Mouse (Mus musculus) midbrain, embryonic 12.5 days (tissue): ENCODE measurements around the gene Phpt1. TPM values are rescaled to one million over a fixed set of nuclear protein-coding genes. Genes with fewer than 3 reads are reported as not detected.

ENCODE experiments used
- ATAC-seq: fragments of 200-750 bp; cut with Nextera tagmentation; 2 replicates; pipeline ENCODE4 v1.8.0; 2017; ENCODE audit warnings: low read depth, moderate TSS enrichment, moderate library complexity; ENCODE audit not compliant: low FRiP score
- H3K27ac ChIP-seq: fragments of 300-500 bp; sonication (generic); replicated peaks from 2 replicates; pipeline ENCODE4 v1.5.1; 2016; ENCODE audit warnings: mild to moderate bottlenecking
- H3K27me3 ChIP-seq: fragments of 300-500 bp; sonication (generic); 2 replicates; pipeline ENCODE4 v1.6.1; 2016; ENCODE audit warnings: mild to moderate bottlenecking
- H3K36me3 ChIP-seq: fragments of 300-500 bp; sonication (generic); 2 replicates; pipeline ENCODE4 v1.6.1; 2016
- H3K4me1 ChIP-seq: fragments of 300-500 bp; sonication (generic); 2 replicates; pipeline ENCODE4 v1.6.1; 2016
- H3K4me2 ChIP-seq: fragments of 300-500 bp; sonication (generic); replicated peaks from 2 replicates; pipeline ENCODE4 v1.6.1; 2016; ENCODE audit warnings: mild to moderate bottlenecking, moderate library complexity
- H3K4me3 ChIP-seq: fragments of 300-500 bp; sonication (generic); 2 replicates; pipeline ENCODE4 v1.5.1; 2016; ENCODE audit warnings: mild to moderate bottlenecking
- H3K9ac ChIP-seq: fragments of 300-500 bp; sonication (generic); replicated peaks from 2 replicates; pipeline ENCODE4 v1.6.1; 2016; ENCODE audit warnings: mild to moderate bottlenecking, moderate library complexity
- H3K9me3 ChIP-seq: fragments of 300-500 bp; sonication (generic); 2 replicates; pipeline ENCODE4 v1.6.1; 2016; ENCODE audit warnings: mild to moderate bottlenecking
- WGBS: fragments of 180-500 bp; shearing (Covaris S2); methylation state at CpG from one replicate; pipeline ENCODE4 v1.1.7; 2016; 5-methylcytosine and 5-hydroxymethylcytosine counted together
- polyA plus RNA-seq: library from polyadenylated mRNA; unstranded; fragments of >200 nt; fragmentation: Nextera tagmentation; extraction: Ambion mirVana; gene quantifications from 2 replicates; pipeline ENCODE4 v1.2.1, GENCODE M21; 2016

Gene Phpt1
- polyA plus RNA-seq, 1 experiment from 2014 or later: 166 TPM

GRCm38 (mm10) chr2:25580621-25581101 is 5.6 kb upstream of the Phpt1 start:
- H3K4me1 ChIP-seq: peaks cover 47% of the 10 kb centered on the region
- H3K27ac ChIP-seq: no peak overlapping the region
- H3K27me3 ChIP-seq: peaks cover 58% of the 10 kb centered on the region
- peak overlapping the region; percentile 68 for H3K4me2 ChIP-seq
- WGBS: 44% methylated on average over 6 of the region's 6 CpGs
- ATAC-seq: no peak
- peaks cover 28% of the 10 kb centered on the region for H3K36me3 ChIP-seq
- H3K9me3 ChIP-seq: no peaks in the 10 kb centered on the region
- H3K9ac ChIP-seq: no peak overlapping the region
- 0 out of 2 replicates have a peak overlapping the region, but pooled peaks have one; percentile 41 for H3K4me3 ChIP-seq

DNA sequence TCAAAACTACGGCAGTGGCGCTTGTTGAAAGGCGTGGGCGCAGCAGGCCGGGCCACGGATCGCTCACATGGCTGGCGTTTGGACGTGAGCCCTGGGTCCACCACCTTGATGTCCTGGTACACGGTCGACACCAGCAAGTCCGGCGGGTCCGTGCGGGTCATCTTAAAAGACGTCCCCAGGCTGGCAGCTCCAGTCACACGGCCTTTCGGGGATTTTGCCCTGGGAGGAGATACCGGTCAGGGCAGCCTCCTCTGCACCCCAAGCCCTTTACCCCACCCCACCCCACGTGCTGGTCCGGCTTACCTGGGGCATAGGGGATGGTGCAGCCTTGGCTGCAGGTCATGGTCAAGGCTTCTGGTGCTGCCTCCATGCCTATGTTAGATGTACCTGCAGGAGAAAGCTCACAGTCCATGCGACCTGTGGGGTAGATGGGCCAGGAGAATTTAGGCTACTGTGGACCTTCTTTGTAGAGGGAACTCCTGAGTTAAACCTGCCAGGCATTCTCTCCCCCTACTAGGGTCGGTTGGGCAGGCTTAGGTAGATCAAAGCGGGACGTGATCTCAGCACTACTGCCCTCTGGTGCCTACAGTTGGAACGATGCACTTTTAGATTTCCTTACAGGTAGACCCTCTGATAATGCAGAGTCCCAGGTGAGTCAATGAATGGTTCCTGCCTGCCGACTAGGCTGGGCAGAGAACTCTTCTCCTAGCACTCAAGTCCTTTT is 4.9 kb upstream of the Phpt1 start:
- Histone ChIP-seq H3K27ac (no peak overlapping the region), H3K4me3 (peak overlapping the region; percentile 21), H3K9me3 (no peaks in the 10 kb centered on the region), H3K27me3 (peaks cover 59% of the 10 kb centered on the region), H3K4me1 (peaks cover 53% of the 10 kb centered on the region), H3K4me2 (peak overlapping the region; percentile 25), H3K36me3 (peaks cover 21% of the 10 kb centered on the region), H3K9ac (no peak overlapping the region)
- WGBS: 8% methylated on average over 27 of the region's 27 CpGs
- no peak for ATAC-seq

DNA sequence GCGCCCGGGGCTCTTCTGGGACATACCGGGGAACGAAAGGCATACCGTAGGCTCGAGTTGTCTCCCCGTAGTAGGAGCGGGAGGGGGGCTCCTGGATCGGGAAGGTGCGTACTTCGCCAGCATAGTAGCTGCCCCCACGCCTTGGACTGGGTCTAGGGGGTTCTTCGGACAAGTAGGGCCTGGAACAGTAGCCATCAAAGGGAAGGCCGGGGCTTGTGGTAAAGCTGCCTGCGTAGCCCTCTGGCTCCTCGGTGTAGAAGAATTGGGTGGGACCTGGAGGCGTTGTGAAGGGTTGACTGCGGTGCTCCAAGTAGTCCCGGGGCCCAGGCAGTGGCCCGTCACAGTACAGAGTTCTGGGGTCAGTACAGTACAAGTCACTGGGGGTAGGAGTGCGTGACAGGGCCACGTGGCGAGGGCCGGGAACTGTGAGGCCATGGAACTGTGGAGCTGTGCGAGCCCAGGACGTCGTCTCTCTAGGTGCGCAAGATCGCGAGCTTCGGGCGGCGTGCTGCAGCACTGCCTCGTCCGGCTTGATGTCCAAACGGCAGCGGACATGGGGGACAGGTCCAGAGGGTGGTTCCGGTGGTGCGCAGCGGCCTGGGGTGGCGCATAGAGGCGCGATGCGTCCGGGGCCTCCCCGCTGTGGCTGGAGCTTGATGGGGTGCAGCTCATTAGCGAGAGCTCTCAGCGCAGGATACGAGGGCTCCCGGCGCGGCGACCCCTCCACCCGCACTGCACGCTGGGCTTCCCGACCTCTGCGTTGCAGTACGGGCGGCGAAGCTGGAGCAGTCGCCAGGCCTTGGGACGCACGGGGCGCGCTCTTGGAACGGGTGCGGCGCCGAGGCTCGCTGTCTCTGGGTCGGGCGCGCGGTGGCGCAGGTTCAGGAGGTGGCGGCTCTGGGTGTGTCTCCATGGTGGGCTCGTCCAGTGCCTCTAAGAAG is 4.0 kb upstream of the Phpt1 start:
- WGBS: 6% methylated on average over 77 of the region's 77 CpGs
- peaks cover 54% of the 10 kb centered on the region for H3K4me1 ChIP-seq
- H3K27me3 ChIP-seq: peaks cover 59% of the 10 kb centered on the region
- H3K9me3 ChIP-seq: no peaks in the 10 kb centered on the region
- no peak overlapping the region for H3K27ac ChIP-seq
- ATAC-seq: no peak
- H3K4me2 ChIP-seq: peak overlapping the region; percentile 47
- H3K9ac ChIP-seq: no peak overlapping the region
- peaks cover 12% of the 10 kb centered on the region for H3K36me3 ChIP-seq
- H3K4me3 ChIP-seq: peak overlapping the region; percentile 21

- peaks cover 3% of the 10 kb centered on the region for H3K36me3 ChIP-seq
- H3K9me3 ChIP-seq: no peaks in the 10 kb centered on the region
- peak overlapping the region; percentile 23 for H3K4me3 ChIP-seq
- 5% methylated on average over 73 of the region's 75 CpGs for WGBS
- peak overlapping the region; percentile 47 for H3K4me2 ChIP-seq
- no peak for ATAC-seq
- peaks cover 63% of the 10 kb centered on the region for H3K4me1 ChIP-seq
- H3K27me3 ChIP-seq: peaks cover 59% of the 10 kb centered on the region
- no peak overlapping the region for H3K9ac ChIP-seq
- no peak overlapping the region for H3K27ac ChIP-seq
Measured at GRCm38 (mm10) chr2:25577951-25578795, 3.1 kb upstream of the Phpt1 start.

- peaks cover 59% of the 10 kb centered on the region for H3K27me3 ChIP-seq
- WGBS: 14% methylated on average over 92 of the region's 92 CpGs
- H3K9ac ChIP-seq: no peak overlapping the region
- H3K4me3 ChIP-seq: peak overlapping the region; percentile 23
- H3K36me3 ChIP-seq: peaks cover 8% of the 10 kb centered on the region; the same call in 1 of the 2 replicates
- no peak overlapping the region for H3K27ac ChIP-seq
- no peak for ATAC-seq
- H3K4me2 ChIP-seq: peak overlapping the region; percentile 47
- H3K4me1 ChIP-seq: peaks cover 60% of the 10 kb centered on the region
- no peaks in the 10 kb centered on the region for H3K9me3 ChIP-seq
Measured at GRCm38 (mm10) chr2:25576965-25577891, 2.2 kb upstream of the Phpt1 start.

DNA sequence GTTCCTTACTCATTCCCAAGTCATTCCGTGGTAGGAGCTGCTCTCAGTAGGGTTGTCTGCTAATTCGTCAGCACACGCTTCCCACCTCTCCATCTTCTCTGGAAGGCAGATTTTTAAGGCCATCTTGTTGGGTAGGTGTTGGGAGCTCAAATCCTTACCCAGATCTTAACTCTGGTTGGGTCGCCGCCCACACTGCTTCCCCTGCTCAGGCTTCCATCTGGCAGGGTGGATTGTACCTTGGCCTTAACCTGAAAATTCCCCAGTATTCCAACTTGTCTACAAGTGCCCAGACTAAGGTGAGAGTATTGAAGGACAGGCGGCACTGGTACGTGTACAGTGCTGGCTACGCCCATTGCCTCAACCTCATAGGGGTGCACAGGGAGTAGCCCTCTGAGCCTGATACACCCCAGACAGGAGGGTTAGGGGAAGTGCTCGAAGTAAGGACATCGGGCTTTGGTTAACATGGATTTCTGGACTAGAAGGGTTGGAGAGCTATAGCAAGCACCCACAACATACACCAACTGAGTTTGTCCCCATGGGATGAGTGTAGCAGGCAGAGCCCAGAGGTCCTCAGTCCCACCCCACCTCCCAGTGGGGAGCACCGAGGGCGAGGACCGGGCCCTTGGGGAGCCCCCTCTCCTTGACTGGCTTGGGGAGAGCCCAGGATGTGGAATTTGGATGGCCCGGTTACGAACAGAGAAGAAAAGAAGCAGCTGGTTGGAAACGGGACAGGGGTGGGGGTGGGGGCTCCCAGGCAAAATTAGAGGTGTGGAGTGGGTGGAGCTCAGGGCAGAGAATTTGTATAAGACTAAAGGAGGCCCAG is 1.2 kb upstream of the Phpt1 start:
- no peak for ATAC-seq
- H3K4me1 ChIP-seq: peaks cover 52% of the 10 kb centered on the region
- H3K9me3 ChIP-seq: no peaks in the 10 kb centered on the region
- H3K9ac ChIP-seq: peak overlapping the region; percentile 66
- 0 out of 2 replicates have a peak overlapping the region, but pooled peaks have one; percentile 58 for H3K4me3 ChIP-seq
- H3K4me2 ChIP-seq: peak overlapping the region; percentile 94
- H3K27ac ChIP-seq: no peak overlapping the region
- H3K27me3 ChIP-seq: peaks cover 57% of the 10 kb centered on the region
- H3K36me3 ChIP-seq: peaks cover 16% of the 10 kb centered on the region
- 70% methylated on average over 14 of the region's 16 CpGs for WGBS

GRCm38 (mm10) chr2:25575432-25576027 is 506 bp upstream of the Phpt1 start:
- peak overlapping the region; percentile 58 for H3K4me3 ChIP-seq
- 0 out of 2 replicates have a peak, but pooled peaks have one; percentile 3 for ATAC-seq
- peaks cover 50% of the 10 kb centered on the region for H3K4me1 ChIP-seq
- peak overlapping the region; percentile 66 for H3K9ac ChIP-seq
- peak overlapping the region; percentile 86 for H3K27ac ChIP-seq
- peaks cover 20% of the 10 kb centered on the region for H3K36me3 ChIP-seq
- H3K9me3 ChIP-seq: no peaks in the 10 kb centered on the region
- H3K27me3 ChIP-seq: peaks cover 50% of the 10 kb centered on the region
- WGBS: 15% methylated on average over 21 of the region's 21 CpGs
- H3K4me2 ChIP-seq: peak overlapping the region; percentile 94

GRCm38 (mm10) chr2:25574136-25574535 is 888 bp downstream of the Phpt1 start:
- 0 out of 2 replicates have a peak, but pooled peaks have one; percentile 7 for ATAC-seq
- Histone ChIP-seq H3K36me3 (peaks cover 30% of the 10 kb centered on the region), H3K4me2 (peak overlapping the region; percentile 94), H3K27me3 (peaks cover 36% of the 10 kb centered on the region), H3K4me1 (peaks cover 42% of the 10 kb centered on the region), H3K9me3 (no peaks in the 10 kb centered on the region), H3K9ac (peak overlapping the region; percentile 63), H3K4me3 (peak overlapping the region; percentile 58), H3K27ac (peak overlapping the region; percentile 86; the same call in 1 of the 2 replicates)
- 20% methylated on average over 11 of the region's 11 CpGs for WGBS

- Histone ChIP-seq H3K9me3 (no peaks in the 10 kb centered on the region), H3K4me1 (peaks cover 36% of the 10 kb centered on the region), H3K27ac (no peak overlapping the region), H3K4me2 (0 out of 2 replicates have a peak overlapping the region, but pooled peaks have one; percentile 94), H3K36me3 (peaks cover 40% of the 10 kb centered on the region), H3K9ac (peak overlapping the region; percentile 15; the same call in 1 of the 2 replicates), H3K4me3 (peak overlapping the region; percentile 58), H3K27me3 (peaks cover 25% of the 10 kb centered on the region)
- no peak for ATAC-seq
- 93% methylated on average over 2 of the region's 2 CpGs for WGBS
Measured at GRCm38 (mm10) chr2:25573068-25573467, 2.0 kb downstream of the Phpt1 start.
